Mouse (Mus musculus): ENCODE data around the gene Npcd. TPM values are rescaled to one million over a fixed set of nuclear protein-coding genes. Genes with fewer than 3 reads are reported as not detected.

The Npcd gene
- polyA plus RNA-seq (2012; rRNA removed), result 0.50 and 1.4 TPM in 2 replicates

- WGBS, result 1% methylated on average over 58 of the region's 58 CpGs
Observed at GRCm38 (mm10) chr15:79834130-79834880, at the start of gene Npcd, which contains the start of gene Cbx6. TSS of gene Npcd (minus strand) at chr15:79834237. TSS of gene Cbx6 (minus strand) at chr15:79834688.

GRCm38 (mm10) chr15:79883352-79883822 lies 49.4 kb upstream of the Npcd start:
- TF ChIP-seq POLR2A (IDR thresholded peaks at IDR 0.05; ENCODE audit: borderline replicate concordance, extremely low read depth, low read depth, low read length) (peak; percentile 65; the same call in 1 of the 2 replicates), CTCF (IDR thresholded peaks at IDR 0.05; ENCODE audit: insufficient read depth, low read length) (peak; percentile 46)
- Histone ChIP-seq H3K4me3 (replicated peaks; ENCODE audit: extremely low read depth, low read depth, low read length) (peak overlapping the region; percentile 63), H3K4me1 (ENCODE audit: control insufficient read depth, insufficient read depth, low read length) (peaks cover 6% of the 10 kb centered on the region; the same call in 1 of the 2 replicates)
- under 1% methylated on average over 30 of the region's 30 CpGs for WGBS
- peak; percentile 93 for DNase-seq

More at GRCm38 (mm10) chr15:79834130-79834880, at the start of gene Npcd, which contains the start of gene Cbx6:
- peaks cover 3% of the 10 kb centered on the region; the same call in 1 of the 2 replicates for H3K4me1 ChIP-seq (ENCODE audit: control insufficient read depth, insufficient read depth, low read length)
- peak within 1 kb of the TSS; percentile 93 for H3K4me3 ChIP-seq (replicated peaks; ENCODE audit: extremely low read depth, low read depth, low read length)
- TF ChIP-seq POLR2A (IDR thresholded peaks at IDR 0.05; ENCODE audit: borderline replicate concordance, extremely low read depth, low read depth, low read length) (peak; percentile 89; the same call in 1 of the 2 replicates), CTCF (IDR thresholded peaks at IDR 0.05; ENCODE audit: insufficient read depth, low read length) (no peak)
- peak; percentile 93 for DNase-seq

- no peak for TF ChIP-seq CTCF (IDR thresholded peaks at IDR 0.05; ENCODE audit: insufficient read depth, low read length)
- no peak for DNase-seq
- H3K4me1 ChIP-seq (ENCODE audit: control insufficient read depth, insufficient read depth, low read length), result peaks cover 6% of the 10 kb centered on the region; the same call in 1 of the 2 replicates
- WGBS, result 30% methylated on average over 19 of the region's 19 CpGs
- peak overlapping the region; percentile 17 for H3K4me3 ChIP-seq (replicated peaks; ENCODE audit: extremely low read depth, low read depth, low read length)
Observed at GRCm38 (mm10) chr15:79882623-79883267, 48.7 kb upstream of the Npcd start.

GRCm38 (mm10) chr15:79880477-79880876 lies 46.4 kb upstream of the Npcd start:
- Histone ChIP-seq H3K4me1 (ENCODE audit: control insufficient read depth, insufficient read depth, low read length) (peaks cover 6% of the 10 kb centered on the region; the same call in 1 of the 2 replicates), H3K4me3 (replicated peaks; ENCODE audit: extremely low read depth, low read depth, low read length) (no peak overlapping the region)
- WGBS, result 83% methylated on average over 3 of the region's 3 CpGs
- TF ChIP-seq POLR2A (IDR thresholded peaks at IDR 0.05; ENCODE audit: borderline replicate concordance, extremely low read depth, low read depth, low read length) (no peak), CTCF (IDR thresholded peaks at IDR 0.05; ENCODE audit: insufficient read depth, low read length) (no peak)
- DNase-seq, result no peak

GRCm38 (mm10) chr15:79879319-79879718 lies 45.3 kb upstream of the Npcd start:
- H3K4me3 ChIP-seq (replicated peaks; ENCODE audit: extremely low read depth, low read depth, low read length), result no peak overlapping the region
- no peak for TF ChIP-seq CTCF (IDR thresholded peaks at IDR 0.05; ENCODE audit: insufficient read depth, low read length)
- TF ChIP-seq POLR2A (IDR thresholded peaks at IDR 0.05; ENCODE audit: borderline replicate concordance, extremely low read depth, low read depth, low read length), result peak; percentile 70; the same call in 1 of the 2 replicates
- H3K4me1 ChIP-seq (ENCODE audit: control insufficient read depth, insufficient read depth, low read length), result peaks cover 6% of the 10 kb centered on the region; the same call in 1 of the 2 replicates
- 11% methylated on average over 13 of the region's 13 CpGs for WGBS
- peak; percentile 89 for DNase-seq

- TF ChIP-seq CTCF (IDR thresholded peaks at IDR 0.05; ENCODE audit: insufficient read depth, low read length) (no peak), POLR2A (IDR thresholded peaks at IDR 0.05; ENCODE audit: borderline replicate concordance, extremely low read depth, low read depth, low read length) (no peak)
- WGBS, result 32% methylated on average over 6 of the region's 6 CpGs
- no peak overlapping the region for H3K4me3 ChIP-seq (replicated peaks; ENCODE audit: extremely low read depth, low read depth, low read length)
- DNase-seq, result no peak
- H3K4me1 ChIP-seq (ENCODE audit: control insufficient read depth, insufficient read depth, low read length), result peaks cover 6% of the 10 kb centered on the region; the same call in 1 of the 2 replicates
Observed at GRCm38 (mm10) chr15:79878725-79879136, 44.7 kb upstream of the Npcd start.

- WGBS, result 88% methylated on average over 18 of the region's 18 CpGs
- no peak for TF ChIP-seq POLR2A (IDR thresholded peaks at IDR 0.05; ENCODE audit: borderline replicate concordance, extremely low read depth, low read depth, low read length)
- no peak for TF ChIP-seq CTCF (IDR thresholded peaks at IDR 0.05; ENCODE audit: insufficient read depth, low read length)
- Histone ChIP-seq H3K4me3 (replicated peaks; ENCODE audit: extremely low read depth, low read depth, low read length) (no peak overlapping the region), H3K4me1 (ENCODE audit: control insufficient read depth, insufficient read depth, low read length) (peaks cover 3% of the 10 kb centered on the region; the same call in 1 of the 2 replicates)
- no peak for DNase-seq
Observed at GRCm38 (mm10) chr15:79875261-79875995, 41.4 kb upstream of the Npcd start.

- no peak for DNase-seq
- Histone ChIP-seq H3K4me3 (replicated peaks; ENCODE audit: extremely low read depth, low read depth, low read length) (no peak overlapping the region), H3K4me1 (ENCODE audit: control insufficient read depth, insufficient read depth, low read length) (no peaks in the 10 kb centered on the region)
- 26% methylated on average over 2 of the region's 2 CpGs for WGBS
- TF ChIP-seq CTCF (IDR thresholded peaks at IDR 0.05; ENCODE audit: insufficient read depth, low read length), result no peak
- no peak for TF ChIP-seq POLR2A (IDR thresholded peaks at IDR 0.05; ENCODE audit: borderline replicate concordance, extremely low read depth, low read depth, low read length)
Observed at GRCm38 (mm10) chr15:79873995-79874394, 40.0 kb upstream of the Npcd start.

GRCm38 (mm10) chr15:79873545-79873944 lies 39.5 kb upstream of the Npcd start:
- no peak for TF ChIP-seq CTCF (IDR thresholded peaks at IDR 0.05; ENCODE audit: insufficient read depth, low read length)
- TF ChIP-seq POLR2A (IDR thresholded peaks at IDR 0.05; ENCODE audit: borderline replicate concordance, extremely low read depth, low read depth, low read length), result no peak
- 88% methylated on average over 8 of the region's 8 CpGs for WGBS
- no peaks in the 10 kb centered on the region for H3K4me1 ChIP-seq (ENCODE audit: control insufficient read depth, insufficient read depth, low read length)
- DNase-seq, result no peak
- H3K4me3 ChIP-seq (replicated peaks; ENCODE audit: extremely low read depth, low read depth, low read length), result no peak overlapping the region

Measured in lung, adult 2 months (tissue).